Mouse (Mus musculus) bone marrow, adult 2 months (tissue): ENCODE measurements around the gene Mrpl14.

Experiments used
- CTCF ChIP-seq: fragments of 200-500 bp; IDR thresholded peaks from 2 replicates; pipeline ENCODE4 v1.5.1; 2011; ENCODE audit warnings: low read length, control low read depth; ENCODE audit not compliant: control insufficient read depth, insufficient read depth
- POLR2A ChIP-seq: fragments of 200-500 bp; IDR thresholded peaks from 2 replicates; pipeline ENCODE4 v1.6.1; 2011; ENCODE audit warnings: low read depth, mild to moderate bottlenecking, control low read depth, low read length, borderline replicate concordance; ENCODE audit not compliant: control insufficient read depth

- TF ChIP-seq CTCF (no peak), POLR2A (no peak)
Measured at GRCm38 (mm10) chr17:45747293-45747692, 61.2 kb downstream of the Mrpl14 start.
